Mouse (Mus musculus) stomach, embryonic 16.5 days (tissue): ENCODE measurements around the gene Fut7. TPM values are rescaled to one million over a fixed set of nuclear protein-coding genes. Genes with fewer than 3 reads are reported as not detected.

Experiments
- ATAC-seq: fragments of 200-750 bp; cut with Nextera tagmentation; 2 replicates; pipeline ENCODE4 v1.8.0; 2017; ENCODE audit warnings: moderate number of reproducible peaks, moderate TSS enrichment; ENCODE audit not compliant: insufficient read depth, low FRiP score
- H3K27ac ChIP-seq: fragments of 300-500 bp; sonication (generic); 2 replicates; pipeline ENCODE4 v1.5.1; 2014; ENCODE audit warnings: low read length
- H3K27me3 ChIP-seq: fragments of 300-500 bp; sonication (generic); 2 replicates; pipeline ENCODE4 v1.6.1; 2014; ENCODE audit warnings: low read length, control low read depth, mixed read lengths; ENCODE audit not compliant: control insufficient read depth, insufficient read depth
- H3K36me3 ChIP-seq: fragments of 300-500 bp; sonication (generic); 2 replicates; pipeline ENCODE4 v1.6.1; 2014; ENCODE audit warnings: low read length; ENCODE audit not compliant: control insufficient read depth, insufficient read depth
- H3K4me1 ChIP-seq: fragments of 300-500 bp; sonication (generic); 2 replicates; pipeline ENCODE4 v1.6.1; 2014; ENCODE audit warnings: low read length, control low read depth, mixed read lengths; ENCODE audit not compliant: control insufficient read depth, insufficient read depth
- H3K4me2 ChIP-seq: fragments of 300-500 bp; sonication (generic); 2 replicates; pipeline ENCODE4 v1.6.1; 2014; ENCODE audit warnings: low read depth, low read length, mixed read lengths
- H3K4me3 ChIP-seq: fragments of 300-500 bp; sonication (generic); replicated peaks from 2 replicates; pipeline ENCODE4 v1.5.1; 2014; ENCODE audit warnings: mild to moderate bottlenecking, low read length
- H3K9ac ChIP-seq: fragments of 300-500 bp; sonication (generic); 2 replicates; pipeline ENCODE4 v1.6.1; 2014; ENCODE audit warnings: low read length
- H3K9me3 ChIP-seq: fragments of 300-500 bp; sonication (generic); replicated peaks from 2 replicates; pipeline ENCODE4 v1.6.1; 2016; ENCODE audit warnings: low read length, control low read depth; ENCODE audit not compliant: control insufficient read depth
- WGBS: fragments of 180-500 bp; shearing (Covaris S2); extraction: QIAGEN DNeasy Blood & Tissue Kit; methylation state at CpG from one replicate; pipeline ENCODE4 v1.1.7; 2014; 5-methylcytosine and 5-hydroxymethylcytosine counted together
- polyA plus RNA-seq: library from polyadenylated mRNA; unstranded; fragments of >200 nt; fragmentation: Nextera tagmentation; extraction: Ambion mirVana; gene quantifications from 2 replicates; pipeline ENCODE4 v1.2.1, GENCODE M21; 2015

Gene Fut7
- polyA plus RNA-seq, 1 experiment from 2014 or later = 0.19 TPM

- Histone ChIP-seq H3K9me3 (no peaks in the 10 kb centered on the region), H3K4me3 (no peak overlapping the region), H3K4me2 (no peak overlapping the region), H3K4me1 (peaks cover 23% of the 10 kb centered on the region), H3K36me3 (no peaks in the 10 kb centered on the region), H3K9ac (no peak overlapping the region), H3K27ac (no peak overlapping the region), H3K27me3 (no peaks in the 10 kb centered on the region)
- WGBS = 89% methylated on average over 3 of the region's 3 CpGs
- no peak for ATAC-seq
Observed at GRCm38 (mm10) chr2:25463630-25464029, 40.6 kb downstream of the Fut7 start.

DNA sequence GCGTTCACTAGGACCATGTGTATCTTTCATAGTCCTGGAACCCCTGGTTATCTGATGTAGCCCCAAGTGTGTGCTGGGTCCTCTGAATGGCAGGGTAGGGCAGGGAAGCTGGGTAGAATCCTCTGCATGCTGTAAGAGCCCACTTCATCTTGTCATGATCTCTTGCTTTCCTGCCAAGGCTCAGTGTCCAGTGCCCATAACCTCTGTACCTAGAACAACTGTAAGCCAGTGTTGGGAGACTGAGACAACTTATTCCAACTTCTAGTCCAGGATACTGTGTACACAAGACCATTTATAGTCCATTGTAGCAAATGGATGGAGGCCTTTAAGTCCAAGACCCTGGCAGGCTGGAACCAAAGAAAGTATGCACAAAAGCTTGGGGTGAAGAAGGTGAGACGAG lies 42.2 kb downstream of the Fut7 start:
- H3K4me2 ChIP-seq = no peak overlapping the region
- WGBS = 71% methylated on average over 2 of the region's 2 CpGs
- H3K27me3 ChIP-seq = no peaks in the 10 kb centered on the region; the same call in 1 of the 2 replicates
- H3K9me3 ChIP-seq = no peaks in the 10 kb centered on the region
- H3K9ac ChIP-seq = no peak overlapping the region
- no peak for ATAC-seq
- no peak overlapping the region for H3K27ac ChIP-seq
- H3K4me1 ChIP-seq = peaks cover 7% of the 10 kb centered on the region
- H3K4me3 ChIP-seq = no peak overlapping the region
- H3K36me3 ChIP-seq = no peaks in the 10 kb centered on the region

DNA sequence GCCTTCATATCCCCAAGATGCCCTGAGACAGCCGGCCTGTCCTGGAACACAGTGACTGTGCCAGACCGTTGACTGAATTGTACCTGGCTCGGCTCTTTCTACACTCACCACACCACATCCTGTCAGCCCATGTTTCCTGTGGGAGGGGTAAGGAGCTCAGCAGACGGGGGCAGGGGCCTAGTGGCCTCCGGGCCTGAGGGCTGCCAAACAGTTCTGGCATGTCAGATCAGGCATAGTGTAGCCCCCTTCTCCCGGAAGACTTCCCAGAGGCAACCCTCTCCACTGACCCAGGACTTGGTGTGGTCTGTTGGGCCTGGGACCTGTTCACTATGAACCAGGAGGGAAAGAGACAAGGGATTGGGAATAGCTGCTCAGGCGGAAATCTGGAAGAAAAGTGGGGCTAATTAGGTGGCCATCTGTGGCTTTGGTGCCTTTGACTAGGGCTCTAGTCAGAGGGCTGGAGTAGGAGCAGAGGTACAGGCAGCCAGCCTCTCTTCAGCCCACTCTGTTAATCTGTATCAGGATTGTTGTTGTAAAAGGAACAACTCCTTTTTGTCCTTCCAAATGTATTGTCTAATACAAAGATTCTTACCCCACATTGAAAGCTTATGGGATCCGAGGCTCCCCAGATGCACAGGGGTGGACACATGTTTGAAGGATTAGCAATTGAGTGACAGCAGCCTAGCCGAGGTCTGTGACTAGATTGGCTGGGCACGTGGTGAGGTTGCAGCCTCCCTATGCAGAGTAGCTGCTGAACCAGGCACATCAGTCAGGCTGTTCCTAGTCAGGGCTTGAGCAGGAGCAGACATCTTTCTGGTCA lies 43.0 kb downstream of the Fut7 start:
- ATAC-seq = no peak
- Histone ChIP-seq H3K4me2 (no peak overlapping the region), H3K9me3 (no peaks in the 10 kb centered on the region), H3K4me3 (no peak overlapping the region), H3K27me3 (no peaks in the 10 kb centered on the region; the same call in 1 of the 2 replicates), H3K27ac (no peak overlapping the region), H3K9ac (peak overlapping the region; percentile 21; the same call in 1 of the 2 replicates), H3K36me3 (no peaks in the 10 kb centered on the region), H3K4me1 (peaks cover 7% of the 10 kb centered on the region)
- 48% methylated on average over 10 of the region's 10 CpGs for WGBS

- Histone ChIP-seq H3K9ac (no peak overlapping the region), H3K9me3 (no peaks in the 10 kb centered on the region), H3K27me3 (no peaks in the 10 kb centered on the region; the same call in 1 of the 2 replicates), H3K36me3 (no peaks in the 10 kb centered on the region), H3K4me3 (no peak overlapping the region), H3K4me1 (no peaks in the 10 kb centered on the region; the same call in 1 of the 2 replicates), H3K27ac (no peak overlapping the region), H3K4me2 (no peak overlapping the region)
- ATAC-seq = no peak
- WGBS = 70% methylated on average over 14 of the region's 14 CpGs
Observed at GRCm38 (mm10) chr2:25467606-25468303, 44.7 kb downstream of the Fut7 start.

GRCm38 (mm10) chr2:25468962-25469915 lies 46.2 kb downstream of the Fut7 start:
- no peaks in the 10 kb centered on the region; the same call in 1 of the 2 replicates for H3K27me3 ChIP-seq
- no peaks in the 10 kb centered on the region for H3K36me3 ChIP-seq
- 0 out of 2 replicates have a peak, but pooled peaks have one; percentile 34 for ATAC-seq
- no peak overlapping the region for H3K4me3 ChIP-seq
- no peaks in the 10 kb centered on the region; the same call in 1 of the 2 replicates for H3K4me1 ChIP-seq
- no peak overlapping the region for H3K9ac ChIP-seq
- H3K27ac ChIP-seq = no peak overlapping the region
- H3K9me3 ChIP-seq = no peaks in the 10 kb centered on the region
- no peak overlapping the region for H3K4me2 ChIP-seq
- WGBS = 70% methylated on average over 10 of the region's 10 CpGs

DNA sequence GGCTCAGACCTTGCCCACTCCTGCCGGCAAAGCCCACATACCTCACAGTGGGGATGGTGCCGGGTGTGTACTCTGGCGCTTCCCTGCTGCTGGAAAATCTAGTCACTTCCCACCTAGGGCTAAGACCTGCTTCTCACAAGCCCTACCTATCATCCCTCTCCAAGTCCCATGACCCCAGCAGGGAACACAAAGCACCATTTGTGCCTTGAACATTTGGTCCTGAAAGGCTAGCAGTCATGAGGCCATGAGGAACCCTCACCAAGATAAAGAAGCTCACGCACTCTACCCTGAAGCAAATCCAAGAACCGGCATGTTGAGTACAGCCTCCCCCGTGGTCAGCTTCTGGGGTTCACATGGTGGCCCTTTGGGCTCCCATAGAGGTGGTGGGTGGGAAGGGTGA lies 46.9 kb downstream of the Fut7 start, which contains the start of gene Ptgds:
TSS of gene Ptgds (minus strand) at position 78 of the 400 bp plus-strand sequence.
- Histone ChIP-seq H3K4me1 (no peaks in the 10 kb centered on the region; the same call in 1 of the 2 replicates), H3K9ac (no peak within 1 kb of the TSS), H3K4me3 (no peak within 1 kb of the TSS), H3K9me3 (no peaks in the 10 kb centered on the region), H3K36me3 (no peaks in the 10 kb centered on the region), H3K27ac (no peak within 1 kb of the TSS), H3K4me2 (no peak within 1 kb of the TSS), H3K27me3 (no peaks in the 10 kb centered on the region; the same call in 1 of the 2 replicates)
- 45% methylated on average over 6 of the region's 6 CpGs for WGBS
- ATAC-seq = no peak

- H3K36me3 ChIP-seq = no peaks in the 10 kb centered on the region
- H3K9ac ChIP-seq = no peak overlapping the region
- H3K27me3 ChIP-seq = no peaks in the 10 kb centered on the region; the same call in 1 of the 2 replicates
- no peak for ATAC-seq
- no peaks in the 10 kb centered on the region for H3K9me3 ChIP-seq
- no peak overlapping the region for H3K4me3 ChIP-seq
- no peak overlapping the region for H3K27ac ChIP-seq
- WGBS = 70% methylated on average over 2 of the region's 2 CpGs
- no peaks in the 10 kb centered on the region for H3K4me1 ChIP-seq
- H3K4me2 ChIP-seq = no peak overlapping the region
Observed at GRCm38 (mm10) chr2:25472550-25472949, 49.5 kb downstream of the Fut7 start.
